Mouse (Mus musculus): ENCODE measurements at regions not wholly inside any gene's neighbourhood (a gene's known extent, or its start where the extent isn't known, plus 50 kb on each side); places are given as distances from the start of the nearest gene placed in this dataset. TPM values are rescaled to one million over a fixed set of nuclear protein-coding genes. Genes with fewer than 3 reads are reported as not detected.
A peak's percentile ranks its signal among the peaks of the same experiment; 100 is the strongest.

GRCm38 (mm10) chr7:139741246-139741903 is 57.8 kb upstream of the Cfap46 start:
- intact Hi-C loops (cut with DNase I) = no loop called here
- no peak for DNase-seq

GRCm38 (mm10) chr7:139746803-139747202 is 63.2 kb upstream of the Cfap46 start:
- intact Hi-C loops (cut with DNase I) = no loop called here
- peak; percentile 58 for DNase-seq

GRCm38 (mm10) chr7:139747290-139748067 is 63.9 kb upstream of the Cfap46 start:
- DNase-seq = no peak
- intact Hi-C loops (cut with DNase I) = no loop called here

GRCm38 (mm10) chr7:139755004-139755403 is 71.4 kb upstream of the Cfap46 start:
- intact Hi-C loops (cut with DNase I) = no loop called here
- no peak for DNase-seq

GRCm38 (mm10) chr7:139762522-139762921 is 71.5 kb upstream of the Adgra1 start:
- intact Hi-C loops (cut with DNase I) = no loop called here
- no peak for DNase-seq

- no peak for DNase-seq
- intact Hi-C loops (cut with DNase I) = no loop called here
Observed at GRCm38 (mm10) chr7:139763241-139763640, 70.7 kb upstream of the Adgra1 start.

- intact Hi-C loops (cut with DNase I) = no loop called here
- DNase-seq = no peak
Observed at GRCm38 (mm10) chr7:139766296-139766695, 67.7 kb upstream of the Adgra1 start.

GRCm38 (mm10) chr7:139769167-139769566 is 64.8 kb upstream of the Adgra1 start:
- intact Hi-C loops (cut with DNase I) = no loop called here
- no peak for DNase-seq

GRCm38 (mm10) chr7:139777243-139777642 is 56.7 kb upstream of the Adgra1 start:
- DNase-seq = no peak
- intact Hi-C loops (cut with DNase I) = no loop called here

- DNase-seq = peak; percentile 65
Observed at GRCm38 (mm10) chr7:139779876-139780275, 54.1 kb upstream of the Adgra1 start.

GRCm38 (mm10) chr7:139781513-139781912 is 52.5 kb upstream of the Adgra1 start:
- intact Hi-C loops (cut with DNase I) = no loop called here
- no peak for DNase-seq

More at GRCm38 (mm10) chr7:139779876-139780275, 54.1 kb upstream of the Adgra1 start:
- intact Hi-C loops (cut with DNase I) = no loop called here

Small RNA genes in the stretch of these regions (microRNA-seq; reads per million reads assigned to microRNA genes)
- not detected for gene Mir6401
